Mouse (Mus musculus) forebrain, postnatal 0 days (tissue): ENCODE measurements around the gene 1110065P20Rik. TPM values are rescaled to one million over a fixed set of nuclear protein-coding genes. Genes with fewer than 3 reads are reported as not detected.
A peak's percentile ranks its signal among the peaks of the same experiment; 100 is the strongest.

Experiments
- ATAC-seq: fragments of 200-750 bp; cut with Nextera tagmentation; 2 replicates; pipeline ENCODE4 v1.8.0; 2017; ENCODE audit warnings: mild to moderate bottlenecking, moderate library complexity
- DNase-seq: peaks from one replicate; pipeline ENCODE4 v3.0.0-alpha.2; 2015
- H3K27ac ChIP-seq: fragments of 300-500 bp; sonication (generic); 2 replicates; pipeline ENCODE4 v1.5.1; 2014; ENCODE audit warnings: low read depth, mild to moderate bottlenecking, antibody characterized with exemption, low read length, moderate library complexity, mixed read lengths
- H3K27me3 ChIP-seq: fragments of 300-500 bp; sonication (generic); 2 replicates; pipeline ENCODE4 v1.6.1; 2014; ENCODE audit warnings: mild to moderate bottlenecking, low read length, mixed read lengths; ENCODE audit not compliant: insufficient read depth
- H3K36me3 ChIP-seq: fragments of 300-500 bp; sonication (generic); 2 replicates; pipeline ENCODE4 v1.6.1; 2014; ENCODE audit warnings: mild to moderate bottlenecking, moderate library complexity; ENCODE audit not compliant: insufficient read depth
- H3K4me1 ChIP-seq: fragments of 300-500 bp; sonication (generic); 2 replicates; pipeline ENCODE4 v1.6.1; 2014; ENCODE audit warnings: antibody characterized with exemption; ENCODE audit not compliant: insufficient read depth
- H3K4me2 ChIP-seq: fragments of 300-500 bp; sonication (generic); 2 replicates; pipeline ENCODE4 v1.6.1; 2014; ENCODE audit warnings: low read depth, mild to moderate bottlenecking, moderate library complexity
- H3K4me3 ChIP-seq: fragments of 300-500 bp; sonication (generic); 2 replicates; pipeline ENCODE4 v1.5.1; 2014; ENCODE audit warnings: low read depth, low read length, mixed read lengths
- H3K9ac ChIP-seq: fragments of 300-500 bp; sonication (generic); 2 replicates; pipeline ENCODE4 v1.6.1; 2014; ENCODE audit warnings: mild to moderate bottlenecking
- H3K9me3 ChIP-seq: fragments of 300-500 bp; sonication (generic); 2 replicates; pipeline ENCODE4 v1.6.1; 2016; ENCODE audit warnings: low read length
- CTCF ChIP-seq: sonication (generic); IDR thresholded peaks from 2 replicates; pipeline ENCODE4 v1.5.1; 2016; ENCODE audit warnings: antibody characterized with exemption, control low read depth, low read depth
- WGBS: fragments of 180-500 bp; shearing (Covaris S2); extraction: QIAGEN DNeasy Blood & Tissue Kit; methylation state at CpG from one replicate; pipeline ENCODE4 v1.1.7; 2014; 5-methylcytosine and 5-hydroxymethylcytosine counted together
- polyA plus RNA-seq: library from polyadenylated mRNA; unstranded; fragments of >200 nt; fragmentation: Nextera tagmentation; extraction: Ambion mirVana; gene quantifications from 2 replicates; pipeline ENCODE4 v1.2.1, GENCODE M21; 2015
- total RNA-seq: library from RNA; depleted of rRNA; stranded (reverse); fragments of >200 nt; gene quantifications from 2 replicates; pipeline ENCODE4 v1.2.3, GENCODE M21; 2014; rRNA removed

1110065P20Rik gene
- total RNA-seq = 144 and 167 TPM in 2 replicates
- polyA plus RNA-seq = 141 and 162 TPM in 2 replicates

DNA sequence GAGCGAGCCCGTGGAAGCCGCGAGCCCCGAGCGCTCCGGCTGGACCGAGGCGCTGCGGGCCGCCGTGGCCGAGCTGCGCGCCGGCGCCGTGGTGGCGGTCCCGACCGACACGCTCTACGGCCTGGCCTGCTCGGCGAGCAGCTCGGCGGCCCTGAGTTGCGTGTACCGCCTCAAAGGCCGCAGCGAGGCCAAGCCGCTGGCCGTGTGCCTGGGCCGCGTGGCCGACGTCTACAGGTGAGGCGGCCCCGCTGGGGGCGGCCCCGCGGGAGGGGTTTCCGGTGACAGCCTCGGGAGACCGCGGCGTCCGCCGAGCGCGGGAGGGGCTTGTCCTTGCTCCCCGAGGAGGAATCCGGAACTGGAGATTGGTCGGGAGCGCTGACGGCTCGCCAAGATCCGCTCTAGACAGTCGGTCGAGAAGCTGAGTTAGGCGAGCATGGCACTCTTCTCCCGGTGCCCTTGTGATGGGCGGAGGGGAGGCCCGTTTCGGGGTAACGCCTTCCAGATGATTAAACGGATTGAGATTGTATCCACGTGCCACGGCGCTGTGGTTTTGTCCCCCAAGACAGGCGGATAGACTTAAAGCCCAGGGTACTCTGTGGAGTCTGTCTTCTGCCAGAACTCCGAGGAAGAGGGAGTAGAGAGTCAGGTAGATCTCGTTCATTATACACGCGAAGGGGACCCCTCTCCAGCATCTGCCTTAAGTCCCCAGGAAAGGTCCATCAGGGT lies at the start of gene 1110065P20Rik:
1110065P20Rik (minus strand) TSS at position 264 of the 726 bp plus-strand sequence.
- WGBS = 1% methylated on average over 74 of the region's 75 CpGs
- Histone ChIP-seq H3K9me3 (no peaks in the 10 kb centered on the region), H3K4me3 (peak within 1 kb of the TSS; percentile 71), H3K4me1 (peaks cover 6% of the 10 kb centered on the region; the same call in 1 of the 2 replicates), H3K27ac (peak within 1 kb of the TSS; percentile 96), H3K27me3 (no peaks in the 10 kb centered on the region), H3K4me2 (peak within 1 kb of the TSS; percentile 87), H3K9ac (peak within 1 kb of the TSS; percentile 84), H3K36me3 (peaks cover 25% of the 10 kb centered on the region)
- TF ChIP-seq CTCF = no peak
- DNase-seq (peak; percentile 72), ATAC-seq (peak; percentile 38)

DNA sequence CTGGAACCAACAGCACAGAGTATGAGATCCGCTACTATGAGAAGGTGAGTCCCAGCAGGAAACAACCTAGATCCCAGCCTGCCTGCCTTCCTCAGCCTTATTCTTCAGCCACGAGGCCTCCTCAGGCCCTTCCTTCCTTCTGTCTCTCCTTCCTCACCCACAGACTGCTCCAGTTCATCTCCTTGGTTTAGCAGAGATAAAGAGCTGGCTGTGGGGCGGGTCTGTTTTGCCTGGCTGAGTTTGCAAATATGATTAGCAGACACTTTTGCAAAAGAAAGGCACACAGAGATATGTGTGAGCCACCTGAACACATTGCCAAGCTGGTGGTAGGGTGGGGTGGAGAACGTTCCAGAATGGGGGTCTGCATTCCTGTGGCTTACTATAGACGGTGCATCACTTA lies 48.9 kb upstream of the 1110065P20Rik start:
- ATAC-seq = no peak
- Histone ChIP-seq H3K9me3 (no peaks in the 10 kb centered on the region), H3K27ac (no peak overlapping the region), H3K9ac (no peak overlapping the region), H3K4me2 (no peak overlapping the region), H3K4me3 (no peak overlapping the region), H3K4me1 (no peaks in the 10 kb centered on the region), H3K36me3 (no peaks in the 10 kb centered on the region), H3K27me3 (peaks cover 11% of the 10 kb centered on the region; the same call in 1 of the 2 replicates)
- WGBS = 55% methylated on average over 5 of the region's 5 CpGs
- DNase-seq = no peak
- no peak for TF ChIP-seq CTCF

DNA sequence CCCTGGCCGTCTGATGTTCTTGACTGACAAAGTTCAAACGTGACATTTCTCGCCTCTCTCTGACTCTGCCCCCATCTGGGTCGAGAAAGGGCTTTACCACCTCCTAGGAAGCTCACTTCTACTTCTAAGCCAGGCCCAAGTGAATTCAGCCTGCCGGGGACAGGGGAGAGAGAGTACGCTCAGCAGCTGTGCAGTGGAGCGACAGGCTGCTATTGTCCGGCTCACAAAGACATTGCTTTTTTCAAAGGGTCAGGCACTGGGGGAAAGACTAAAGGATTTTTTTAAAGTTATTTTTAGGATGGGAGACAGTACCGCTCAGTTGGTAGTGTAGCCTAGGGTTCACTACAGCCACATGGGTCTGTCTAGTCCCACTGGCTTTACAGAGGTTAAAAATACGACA lies 47.4 kb upstream of the 1110065P20Rik start:
- Histone ChIP-seq H3K4me1 (no peaks in the 10 kb centered on the region), H3K27ac (no peak overlapping the region), H3K9ac (no peak overlapping the region), H3K4me3 (no peak overlapping the region), H3K4me2 (no peak overlapping the region), H3K36me3 (no peaks in the 10 kb centered on the region), H3K9me3 (no peaks in the 10 kb centered on the region), H3K27me3 (peaks cover 11% of the 10 kb centered on the region; the same call in 1 of the 2 replicates)
- 23% methylated on average over 10 of the region's 10 CpGs for WGBS
- ATAC-seq (no peak), DNase-seq (no peak)
- no peak for TF ChIP-seq CTCF

DNA sequence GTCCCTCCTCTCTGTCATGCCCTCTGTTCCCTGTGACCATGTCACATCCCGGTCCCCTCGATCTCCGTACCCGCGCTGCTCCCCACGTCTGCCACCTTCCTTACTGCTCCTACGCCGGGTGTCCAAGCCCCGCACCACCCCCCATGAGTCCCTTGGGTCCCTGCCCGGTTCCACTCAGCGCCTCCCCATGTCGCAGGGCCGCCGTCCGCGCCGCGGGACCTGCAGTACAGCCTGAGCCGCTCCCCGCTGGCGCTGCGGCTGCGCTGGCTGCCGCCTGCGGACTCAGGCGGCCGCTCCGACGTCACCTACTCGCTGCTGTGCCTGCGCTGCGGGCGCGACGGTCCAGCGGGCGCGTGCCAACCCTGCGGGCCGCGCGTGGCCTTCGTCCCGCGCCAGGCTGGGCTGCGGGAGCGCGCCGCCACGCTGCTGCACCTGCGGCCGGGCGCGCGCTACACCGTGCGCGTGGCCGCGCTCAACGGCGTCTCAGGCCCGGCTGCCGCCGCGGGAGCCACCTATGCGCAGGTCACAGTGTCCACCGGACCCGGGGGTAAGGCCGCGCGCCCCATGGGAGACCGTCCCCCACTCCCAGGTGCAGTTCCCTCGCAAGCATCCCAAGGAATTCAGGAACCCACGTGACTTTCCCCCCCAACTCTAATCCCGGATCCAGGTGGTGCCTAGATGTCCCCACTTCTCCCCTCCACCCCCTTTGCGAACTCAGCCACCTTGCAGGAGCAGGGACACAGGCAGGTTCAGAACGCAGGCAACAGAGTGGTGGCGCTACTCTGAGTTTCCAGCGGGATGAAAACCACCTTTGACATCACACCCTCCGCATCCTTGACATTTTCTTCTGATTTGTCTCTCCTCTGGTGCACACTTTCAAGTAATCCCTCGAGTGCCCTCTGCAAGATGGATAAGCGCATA lies 43.8 kb upstream of the 1110065P20Rik start:
- H3K4me3 ChIP-seq = peak overlapping the region; percentile 55
- no peaks in the 10 kb centered on the region for H3K36me3 ChIP-seq
- no peaks in the 10 kb centered on the region for H3K4me1 ChIP-seq
- H3K27ac ChIP-seq = 0 out of 2 replicates have a peak overlapping the region, but pooled peaks have one; percentile 4
- WGBS = 3% methylated on average over 83 of the region's 83 CpGs
- peaks cover 17% of the 10 kb centered on the region; the same call in 1 of the 2 replicates for H3K27me3 ChIP-seq
- H3K9ac ChIP-seq = peak overlapping the region; percentile 64
- peak; percentile 32; the same call in 1 of the 2 replicates for TF ChIP-seq CTCF
- peak; percentile 79 for ATAC-seq
- no peaks in the 10 kb centered on the region for H3K9me3 ChIP-seq
- peak overlapping the region; percentile 80 for H3K4me2 ChIP-seq
- DNase-seq = peak; percentile 73

DNA sequence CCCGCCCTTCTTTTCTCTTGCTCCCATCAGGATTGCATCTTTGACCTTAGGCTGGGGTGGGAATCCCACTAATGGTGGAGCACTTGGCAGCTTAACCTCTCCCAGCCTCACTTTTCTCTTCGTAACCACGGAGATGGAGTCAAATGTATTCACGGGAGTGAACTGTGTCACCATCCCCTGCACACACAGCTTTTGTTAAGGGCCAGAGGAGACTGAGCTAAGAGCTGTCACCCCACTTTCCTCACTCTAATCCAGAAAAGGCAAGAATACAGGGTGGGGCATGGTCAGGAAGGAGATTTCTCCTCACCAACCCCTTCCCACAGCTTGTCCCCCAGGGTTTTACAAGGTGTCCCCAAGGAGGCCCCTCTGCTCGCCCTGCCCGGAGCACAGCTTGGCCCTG lies 42.8 kb upstream of the 1110065P20Rik start:
- no peak overlapping the region for H3K27ac ChIP-seq
- 26% methylated on average over 6 of the region's 6 CpGs for WGBS
- peak overlapping the region; percentile 55 for H3K4me3 ChIP-seq
- peaks cover 17% of the 10 kb centered on the region for H3K27me3 ChIP-seq
- H3K4me2 ChIP-seq = peak overlapping the region; percentile 80
- H3K9me3 ChIP-seq = no peaks in the 10 kb centered on the region
- no peaks in the 10 kb centered on the region for H3K36me3 ChIP-seq
- ATAC-seq (peak; percentile 45; the same call in 1 of the 2 replicates), DNase-seq (no peak)
- no peaks in the 10 kb centered on the region for H3K4me1 ChIP-seq
- no peak for TF ChIP-seq CTCF
- peak overlapping the region; percentile 64; the same call in 1 of the 2 replicates for H3K9ac ChIP-seq

DNA sequence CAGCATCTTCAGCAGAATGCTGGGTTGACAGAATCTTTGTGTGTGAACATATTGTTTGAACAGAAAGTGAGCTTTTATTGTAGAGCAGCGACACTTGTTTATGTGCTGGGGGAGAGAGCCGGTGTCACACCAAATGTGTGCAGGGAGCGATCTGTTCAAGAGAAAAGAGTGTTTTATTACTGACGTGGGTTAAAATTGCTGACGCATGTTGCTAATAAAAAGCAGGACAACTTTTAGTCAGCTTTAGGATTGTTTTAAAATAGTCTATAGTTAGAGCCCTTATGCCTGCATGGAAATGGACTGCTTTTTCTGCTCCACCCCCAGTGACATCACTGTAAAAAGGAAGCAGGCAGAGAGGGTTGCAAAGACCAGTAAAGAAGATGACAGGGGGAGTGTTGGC lies 39.8 kb upstream of the 1110065P20Rik start:
- no peaks in the 10 kb centered on the region for H3K9me3 ChIP-seq
- no peak overlapping the region for H3K27ac ChIP-seq
- H3K4me1 ChIP-seq = no peaks in the 10 kb centered on the region
- WGBS = 70% methylated on average over 5 of the region's 5 CpGs
- no peak overlapping the region for H3K4me2 ChIP-seq
- DNase-seq (no peak), ATAC-seq (no peak)
- no peak overlapping the region for H3K4me3 ChIP-seq
- H3K9ac ChIP-seq = no peak overlapping the region
- H3K36me3 ChIP-seq = no peaks in the 10 kb centered on the region
- H3K27me3 ChIP-seq = peaks cover 9% of the 10 kb centered on the region
- TF ChIP-seq CTCF = no peak
